ENCODE assay signal across 32 mouse cellular contexts in the genomic region with DNA sequence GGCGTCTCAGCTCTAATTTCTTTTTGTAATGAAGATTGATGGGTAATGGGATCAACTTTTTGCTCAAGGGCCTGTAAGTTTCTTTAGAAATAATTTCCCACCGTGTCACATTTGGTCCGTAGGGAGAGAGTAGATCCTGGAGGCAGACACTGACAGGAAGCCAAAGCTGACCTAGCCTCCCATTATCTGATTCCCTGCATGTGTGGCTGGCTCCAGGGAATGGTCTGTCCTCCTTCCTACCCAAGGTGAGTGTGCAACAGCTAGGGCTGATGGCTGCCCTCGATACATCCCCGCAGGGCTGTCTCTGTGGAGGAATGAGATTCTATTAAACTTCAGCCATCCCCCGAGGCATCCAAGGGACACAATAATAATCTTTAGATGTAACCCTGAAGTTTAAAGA. TPM values are rescaled to one million over a fixed set of nuclear protein-coding genes. Genes with fewer than 3 reads are reported as not detected.
DNase-seq lines count a peak whose midpoint lies in the region; ATAC-seq and TF ChIP-seq lines count a peak whose summit lies in the region.
"Had no signal": no experiment of that assay in that cellular context is flagged by ENCODE, and none has a peak within 500 bp of the region (broad histone marks: within the 10 kb centered on the region; RNA-seq: fewer than 3 reads in every experiment).

No protein-coding gene starts in this region.

- no peaks in the 10 kb centered on the region for H3K27me3 ChIP-seq in cerebellum, adult 2 months (ENCODE audit: control insufficient read depth, insufficient read depth, low read length)
- no peaks in the 10 kb centered on the region for H3K27me3 ChIP-seq in forebrain, embryonic 16.5 days (replicated peaks; ENCODE audit: control insufficient read depth, insufficient read depth, low read length)
- H3K27me3 ChIP-seq: hindbrain, embryonic 13.5 days; intestine, embryonic 15.5 days had no signal

- WGBS in cerebellum, adult 2 months, result 88% methylated on average over 6 of the region's 6 CpGs
- WGBS in forebrain, embryonic 16.5 days, result 80% methylated on average over 6 of the region's 6 CpGs

- no peak for TF ChIP-seq POLR2A in cerebellum, adult 2 months (IDR thresholded peaks at IDR 0.05; ENCODE audit: borderline replicate concordance, insufficient read depth, low read length)

- no peaks in the 10 kb centered on the region for H3K36me3 ChIP-seq in forebrain, embryonic 16.5 days (ENCODE audit: control insufficient read depth, insufficient read depth)
- H3K36me3 ChIP-seq: hindbrain, embryonic 13.5 days; intestine, embryonic 15.5 days had no signal

- H3K9me3 ChIP-seq in forebrain, embryonic 16.5 days (ENCODE audit: control insufficient read depth, low read length), result no peaks in the 10 kb centered on the region
- H3K9me3 ChIP-seq: hindbrain, embryonic 13.5 days; intestine, embryonic 15.5 days had no signal

- no peak for DNase-seq in cerebellum, postnatal 4 days (ENCODE audit: low spot score in 2 of 2)
- DNase-seq in cerebellum, adult 2 months, result peak; percentile 18 to 59
- DNase-seq in cerebellum, adult 9-11 months, result peak; percentile 50
- DNase-seq in cerebellum, postnatal 36 days, result peak; percentile 17
- no peak for DNase-seq in retina, embryonic 14.5 days (ENCODE audit: low spot score)
- DNase-seq: adrenal gland, adult 8-10 months; adrenal gland, postnatal 25 days; forebrain, postnatal 0 days; gastrocnemius, adult 2 months; gastrocnemius, postnatal 14 days; heart, adult 11 months; kidney, adult 11 months; kidney, adult 8-10 months had no signal

- no peak overlapping the region for H3K4me3 ChIP-seq in cerebellum, adult 2 months (replicated peaks; ENCODE audit: insufficient read depth, low read depth, low read length)
- no peak overlapping the region for H3K4me3 ChIP-seq in forebrain, embryonic 16.5 days (replicated peaks; ENCODE audit: low read length)
- H3K4me3 ChIP-seq: gastrocnemius, adult 2 months; hindbrain, embryonic 13.5 days; intestine, embryonic 15.5 days had no signal

- H3K4me2 ChIP-seq in forebrain, embryonic 16.5 days (ENCODE audit: low read length), result no peak overlapping the region
- H3K4me2 ChIP-seq: heart, embryonic 11.5 days; hindbrain, embryonic 13.5 days; intestine, embryonic 15.5 days had no signal

- no peak for TF ChIP-seq CTCF in cerebellum, adult 2 months (IDR thresholded peaks at IDR 0.05; ENCODE audit: borderline replicate concordance, insufficient read depth, low read depth, low read length)

- peak; percentile 52; the same call in 1 of the 2 replicates for ATAC-seq in cerebellum, adult (ENCODE audit: insufficient number of reproducible peaks, low FRiP score, low TSS enrichment)
- ATAC-seq in monocyte, adult 5-6 weeks (replicated peaks; ENCODE audit: insufficient number of reproducible peaks, low FRiP score, low TSS enrichment, poor library complexity, severe bottlenecking), result no peak
- no peak for ATAC-seq in forebrain, embryonic 16.5 days
- ATAC-seq: activated CD4-positive, CD25-positive, alpha-beta regulatory T cell, adult 4 months; forebrain, postnatal 0 days; hindbrain, embryonic 16.5 days; intestine, embryonic 15.5 days had no signal

- H3K27ac ChIP-seq in cerebellum, adult 2 months (ENCODE audit: insufficient read depth, low read length), result no peak overlapping the region
- H3K27ac ChIP-seq in forebrain, embryonic 16.5 days (ENCODE audit: low read length), result no peak overlapping the region
- H3K27ac ChIP-seq: gastrocnemius, adult 2 months; hindbrain, embryonic 13.5 days; intestine, embryonic 15.5 days had no signal

- H3K4me1 ChIP-seq in cerebellum, adult 2 months (ENCODE audit: control insufficient read depth, insufficient read depth, low read length), result no peaks in the 10 kb centered on the region
- H3K4me1 ChIP-seq in forebrain, embryonic 16.5 days (replicated peaks; ENCODE audit: control insufficient read depth, insufficient read depth, low read length), result 0 out of 2 replicates have a peak, but pooled peaks cover 5% of the 10 kb centered on the region
- H3K4me1 ChIP-seq: hindbrain, embryonic 13.5 days; intestine, embryonic 15.5 days had no signal

- no peak overlapping the region for H3K9ac ChIP-seq in forebrain, embryonic 16.5 days (replicated peaks; ENCODE audit: low read depth, low read length)
- H3K9ac ChIP-seq: forebrain, postnatal 0 days; hindbrain, embryonic 13.5 days; intestine, embryonic 15.5 days had no signal

RNA-seq across cellular contexts. Expression of gene 4930596D02Rik, which starts 33.5 kb away (rescaled TPM):
- not detected in 2 replicates for polyA plus RNA-seq in cerebellum, adult 2 months (2012; rRNA removed)
- total RNA-seq in monocyte, adult 5-6 weeks (2017), result not detected in 3 replicates
- polyA plus RNA-seq in forebrain, embryonic 16.5 days (2015; fragmentation: Nextera tagmentation; extraction: Ambion mirVana), result not detected in 2 replicates
- total RNA-seq: adrenal gland, adult 8-10 months; adrenal gland, postnatal 25 days; ES-E14; forebrain, postnatal 0 days; gastrocnemius, adult 2 months; gastrocnemius, postnatal 14 days; gastrocnemius, postnatal 4 days; heart, adult 8-10 months; heart, postnatal 25 days; hematopoietic stem cell, adult 5-6 weeks had no signal
- polyA plus RNA-seq: activated CD4-positive, CD25-positive, alpha-beta regulatory T cell, adult 4 months; embryonic facial prominence, embryonic 11.5 days; embryonic facial prominence, embryonic 14.5 days; forebrain, embryonic 11.5 days; forebrain, postnatal 0 days; frontal cortex, adult 2 months; heart, embryonic 11.5 days; heart, embryonic 14.5 days; heart, postnatal 0 days; hindbrain, embryonic 13.5 days; hindbrain, embryonic 16.5 days; intestine, embryonic 15.5 days had no signal

Comparison
In these comparisons a context has a peak if more than half of its experiments do, and no peak if none do; other contexts are left out.
1. DNase-seq: peak in cerebellum, adult 2 months (2 of 2), cerebellum, adult 9-11 months (single experiment) and cerebellum, postnatal 36 days (2 of 2); none in cerebellum, postnatal 4 days (0 of 2) and retina, embryonic 14.5 days (single experiment).